Mouse (Mus musculus) neural tube, embryonic 15.5 days (tissue): ENCODE data around the gene Cyp4f39. TPM values are rescaled to one million over a fixed set of nuclear protein-coding genes. Genes with fewer than 3 reads are reported as not detected.
A peak's percentile ranks its signal among the peaks of the same experiment; 100 is the strongest.
"Not testable (repeated sequence)": the region's sequence is repeated elsewhere in the genome, so short reads cannot be mapped to it uniquely, and the experiment has no call there.

Experiments used
- ATAC-seq: fragments of 200-750 bp; cut with Nextera tagmentation; 2 replicates; pipeline ENCODE4 v1.8.0; 2017; ENCODE audit warnings: mild to moderate bottlenecking, moderate TSS enrichment, moderate library complexity; ENCODE audit not compliant: low FRiP score
- H3K27ac ChIP-seq: fragments of 300-500 bp; sonication (generic); replicated peaks from 2 replicates; pipeline ENCODE4 v1.5.1; 2015; ENCODE audit warnings: mild to moderate bottlenecking, inconsistent platforms
- H3K27me3 ChIP-seq: fragments of 300-500 bp; sonication (generic); replicated peaks from 2 replicates; pipeline ENCODE4 v1.6.1; 2015; ENCODE audit warnings: inconsistent platforms
- H3K36me3 ChIP-seq: fragments of 300-500 bp; sonication (generic); 2 replicates; pipeline ENCODE4 v1.6.1; 2015; ENCODE audit warnings: inconsistent platforms
- H3K4me1 ChIP-seq: fragments of 300-500 bp; sonication (generic); 2 replicates; pipeline ENCODE4 v1.6.1; 2015; ENCODE audit warnings: inconsistent platforms
- H3K4me2 ChIP-seq: fragments of 300-500 bp; sonication (generic); 2 replicates; pipeline ENCODE4 v1.6.1; 2015; ENCODE audit warnings: inconsistent platforms, mild to moderate bottlenecking, moderate library complexity
- H3K4me3 ChIP-seq: fragments of 300-500 bp; sonication (generic); replicated peaks from 2 replicates; pipeline ENCODE4 v1.5.1; 2015; ENCODE audit warnings: mild to moderate bottlenecking, inconsistent platforms
- H3K9ac ChIP-seq: fragments of 300-500 bp; sonication (generic); replicated peaks from 2 replicates; pipeline ENCODE4 v1.6.1; 2015; ENCODE audit warnings: mild to moderate bottlenecking, inconsistent platforms
- H3K9me3 ChIP-seq: fragments of 300-500 bp; sonication (generic); replicated peaks from 2 replicates; pipeline ENCODE4 v1.6.1; 2016; ENCODE audit warnings: inconsistent platforms
- WGBS: fragments of 180-500 bp; shearing (Covaris S2); methylation state at CpG from one replicate; pipeline ENCODE4 v1.1.7; 2015; ENCODE audit warnings: mixed read lengths; 5-methylcytosine and 5-hydroxymethylcytosine counted together
- polyA plus RNA-seq: library from polyadenylated mRNA; unstranded; fragments of >200 nt; fragmentation: Nextera tagmentation; extraction: Ambion mirVana; gene quantifications from 2 replicates; pipeline ENCODE4 v1.2.1, GENCODE M21; 2015

Cyp4f39 gene
- polyA plus RNA-seq, 1 experiment from 2014 or later = 0.74 TPM

DNA sequence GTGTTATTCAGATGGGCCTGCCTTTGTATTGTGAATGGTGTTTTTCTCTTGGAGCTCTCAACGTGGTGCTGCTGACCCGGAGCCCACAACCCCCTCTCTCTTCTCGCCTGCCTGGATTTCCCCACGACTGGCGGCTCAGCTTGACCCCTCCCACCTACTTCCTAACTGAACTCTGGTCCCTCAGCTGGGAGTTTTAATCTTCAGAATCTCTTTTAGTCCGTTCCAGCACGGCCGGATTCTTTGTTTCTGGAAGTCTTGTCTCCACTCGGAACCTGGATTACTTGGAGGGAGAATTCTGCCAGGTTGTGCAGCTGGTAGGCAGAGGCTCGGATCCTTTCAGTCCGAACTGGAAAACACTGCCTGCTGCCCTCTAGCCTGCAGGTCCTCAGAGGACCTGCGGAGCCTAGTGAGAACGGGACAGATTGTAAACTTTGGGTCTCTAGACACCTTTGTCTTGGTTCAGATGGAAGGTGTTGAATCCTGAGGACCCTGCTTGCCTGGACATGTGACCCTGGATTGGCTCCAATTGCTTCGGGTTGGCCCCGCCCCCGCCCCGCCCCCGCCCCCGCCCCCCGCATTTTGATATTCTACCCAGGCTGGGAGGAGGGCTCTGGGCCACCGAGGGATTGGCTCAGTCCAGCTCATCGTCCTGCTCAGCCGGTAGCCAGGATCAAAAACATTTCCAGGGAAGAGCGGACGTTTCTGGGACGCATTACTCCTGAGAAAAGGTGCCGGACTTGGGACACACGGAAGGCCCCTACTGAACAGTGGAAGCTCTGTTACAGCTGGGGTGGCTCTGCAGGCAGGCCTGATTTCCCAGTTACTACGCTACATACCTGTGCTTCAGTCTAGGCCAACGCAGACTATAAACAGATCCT lies 53.6 kb downstream of the Cyp4f39 start, which contains the start of gene Cyp4f17:
Gene Cyp4f17 (plus strand): TSS at position 200 of the 878 bp plus-strand sequence.
- peak within 1 kb of the TSS; percentile 58 for H3K9ac ChIP-seq
- peaks cover 11% of the 10 kb centered on the region; the same call in 1 of the 2 replicates for H3K36me3 ChIP-seq
- no peaks in the 10 kb centered on the region for H3K9me3 ChIP-seq
- H3K27ac ChIP-seq = peak within 1 kb of the TSS; percentile 75
- peak; percentile 92 for ATAC-seq
- peak within 1 kb of the TSS; percentile 74 for H3K4me2 ChIP-seq
- under 1% methylated on average over 28 of the region's 30 CpGs for WGBS
- H3K27me3 ChIP-seq = no peaks in the 10 kb centered on the region
- H3K4me1 ChIP-seq = peaks cover 22% of the 10 kb centered on the region
- H3K4me3 ChIP-seq = peak within 1 kb of the TSS; percentile 45

DNA sequence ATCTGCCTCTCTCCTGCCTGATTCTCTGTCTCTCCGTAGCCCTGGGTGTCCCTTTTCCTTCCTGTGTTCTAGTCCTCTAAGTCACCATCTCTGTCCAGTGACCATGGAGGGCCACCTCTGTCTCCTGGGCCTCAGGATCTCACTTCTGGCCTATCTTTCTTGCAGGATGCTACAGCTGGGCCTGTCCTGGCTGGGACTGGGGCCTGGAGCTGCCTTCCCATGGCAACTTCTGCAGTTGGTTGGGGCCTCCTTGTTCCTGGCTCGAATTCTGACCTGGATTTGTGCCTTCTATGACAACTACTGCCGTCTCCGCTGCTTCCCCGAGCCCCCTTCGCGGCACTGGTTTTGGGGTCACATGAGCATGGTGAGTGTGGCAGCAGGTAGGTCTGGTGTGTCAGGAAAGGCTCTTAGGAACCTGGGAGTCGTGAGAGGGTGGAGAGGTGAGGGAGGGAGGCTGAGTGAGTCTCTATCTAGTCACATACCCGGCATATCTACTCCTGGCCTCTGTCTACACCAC lies 54.3 kb downstream of the Cyp4f39 start:
- 44% methylated on average over 9 of the region's 9 CpGs for WGBS
- H3K36me3 ChIP-seq = peaks cover 11% of the 10 kb centered on the region; the same call in 1 of the 2 replicates
- no peaks in the 10 kb centered on the region for H3K9me3 ChIP-seq
- no peak; the same call in 1 of the 2 replicates for ATAC-seq
- H3K9ac ChIP-seq = peak overlapping the region; percentile 58
- peak overlapping the region; percentile 75 for H3K27ac ChIP-seq
- peak overlapping the region; percentile 74 for H3K4me2 ChIP-seq
- no peaks in the 10 kb centered on the region for H3K27me3 ChIP-seq
- H3K4me3 ChIP-seq = peak overlapping the region; percentile 45
- peaks cover 22% of the 10 kb centered on the region for H3K4me1 ChIP-seq

DNA sequence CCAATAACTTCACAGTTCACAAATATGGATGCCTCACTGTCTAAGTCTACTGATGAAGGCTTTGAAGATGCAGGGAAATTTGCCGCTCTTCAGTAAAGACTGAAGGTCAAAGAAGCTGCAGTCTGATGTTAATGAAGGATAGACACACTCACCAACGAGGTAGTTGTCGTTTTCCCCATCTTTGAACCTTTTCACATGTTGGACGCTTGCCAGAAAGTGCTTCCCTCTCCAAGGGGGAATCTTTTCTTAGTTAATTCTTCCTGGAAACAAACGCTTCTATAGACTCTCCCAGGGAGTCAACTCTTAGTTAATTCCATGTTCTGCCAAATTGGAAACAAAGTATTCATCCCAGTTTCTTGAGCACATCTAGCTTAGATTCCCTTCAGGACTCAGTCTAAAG lies 63.6 kb downstream of the Cyp4f39 start:
- ATAC-seq = no peak
- peaks cover 12% of the 10 kb centered on the region for H3K36me3 ChIP-seq
- no peak overlapping the region for H3K9ac ChIP-seq
- no peaks in the 10 kb centered on the region for H3K27me3 ChIP-seq
- no peak overlapping the region for H3K27ac ChIP-seq
- H3K4me2 ChIP-seq = no peak overlapping the region
- H3K9me3 ChIP-seq = no peaks in the 10 kb centered on the region
- 73% methylated on average over 5 of the region's 5 CpGs for WGBS
- H3K4me1 ChIP-seq = no peaks in the 10 kb centered on the region
- no peak overlapping the region for H3K4me3 ChIP-seq

DNA sequence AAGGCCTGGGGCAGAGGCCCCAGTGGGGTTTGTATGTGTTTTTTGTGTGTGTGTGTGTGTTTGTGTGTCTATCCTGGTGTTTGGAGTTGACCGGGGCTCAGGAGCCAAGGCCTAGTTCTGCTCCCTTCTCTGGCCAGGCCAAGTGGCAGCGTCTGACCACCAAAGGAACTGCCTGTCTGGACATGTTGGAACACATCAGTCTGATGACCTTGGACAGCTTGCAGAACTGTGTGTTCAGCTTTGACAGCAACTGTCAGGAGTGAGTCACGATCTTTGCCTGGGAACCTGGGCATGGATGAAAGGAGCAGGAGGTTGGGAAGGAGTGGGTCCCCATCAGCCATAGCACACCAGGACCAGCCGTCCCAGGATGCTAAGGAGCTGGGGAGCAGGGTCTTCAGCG lies 69.5 kb downstream of the Cyp4f39 start:
- peaks cover 38% of the 10 kb centered on the region for H3K36me3 ChIP-seq
- H3K4me1 ChIP-seq = no peaks in the 10 kb centered on the region
- 90% methylated on average over 5 of the region's 5 CpGs for WGBS
- H3K9me3 ChIP-seq = no peaks in the 10 kb centered on the region
- no peak overlapping the region for H3K4me3 ChIP-seq
- no peaks in the 10 kb centered on the region for H3K27me3 ChIP-seq
- no peak for ATAC-seq
- H3K4me2 ChIP-seq = no peak overlapping the region
- H3K9ac ChIP-seq = no peak overlapping the region
- H3K27ac ChIP-seq = no peak overlapping the region

DNA sequence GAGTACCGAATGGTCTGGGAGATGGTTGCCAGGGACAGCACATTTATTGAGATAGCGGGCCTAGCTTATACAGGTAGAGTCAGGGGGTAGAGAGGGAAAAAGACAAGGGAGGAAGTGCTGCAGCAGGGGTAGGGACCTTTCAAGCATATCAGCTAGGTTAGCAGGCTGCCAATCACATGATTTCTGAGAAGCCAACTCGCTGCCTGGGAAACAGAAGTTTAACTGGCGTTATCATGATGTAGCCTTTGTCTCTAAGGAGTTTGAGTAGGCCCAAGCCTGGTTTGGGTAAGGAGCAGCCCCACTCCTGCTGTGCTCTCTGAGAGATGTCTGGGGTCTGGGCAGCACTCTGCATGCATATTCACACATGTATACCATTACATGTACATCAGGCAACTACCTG lies 69.9 kb downstream of the Cyp4f39 start:
- 92% methylated on average over 4 of the region's 4 CpGs for WGBS
- no peak for ATAC-seq
- no peaks in the 10 kb centered on the region for H3K4me1 ChIP-seq
- H3K27ac ChIP-seq = no peak overlapping the region
- no peak overlapping the region for H3K9ac ChIP-seq
- H3K36me3 ChIP-seq = peaks cover 38% of the 10 kb centered on the region
- H3K27me3 ChIP-seq = no peaks in the 10 kb centered on the region
- H3K9me3 ChIP-seq = no peaks in the 10 kb centered on the region
- no peak overlapping the region for H3K4me2 ChIP-seq
- H3K4me3 ChIP-seq = no peak overlapping the region

DNA sequence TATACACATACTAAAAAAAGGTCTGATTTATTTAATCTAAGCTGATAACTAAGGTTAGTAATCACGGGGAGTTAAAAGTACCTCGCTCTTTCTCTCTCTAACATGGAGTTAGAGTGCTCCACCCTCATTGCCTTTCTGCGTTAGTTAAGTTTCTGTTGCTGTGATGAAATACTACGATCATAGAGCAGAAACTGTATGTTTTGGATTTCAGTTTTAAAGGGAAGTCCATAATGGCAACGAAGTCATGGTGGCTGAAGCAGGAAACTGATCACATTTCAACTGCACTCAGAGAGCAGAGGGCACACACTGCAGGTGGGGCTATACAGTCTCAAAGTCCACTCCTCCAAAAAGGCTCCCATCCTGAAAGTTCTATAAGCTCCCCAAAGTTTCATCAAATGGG lies 70.3 kb downstream of the Cyp4f39 start:
- no peak for ATAC-seq
- Histone ChIP-seq H3K27ac (no peak overlapping the region), H3K4me2 (no peak overlapping the region), H3K9me3 (no peaks in the 10 kb centered on the region), H3K4me1 (no peaks in the 10 kb centered on the region), H3K4me3 (no peak overlapping the region), H3K9ac (no peak overlapping the region), H3K36me3 (peaks cover 35% of the 10 kb centered on the region), H3K27me3 (no peaks in the 10 kb centered on the region)
- 89% methylated on average over 5 of the region's 5 CpGs for WGBS

DNA sequence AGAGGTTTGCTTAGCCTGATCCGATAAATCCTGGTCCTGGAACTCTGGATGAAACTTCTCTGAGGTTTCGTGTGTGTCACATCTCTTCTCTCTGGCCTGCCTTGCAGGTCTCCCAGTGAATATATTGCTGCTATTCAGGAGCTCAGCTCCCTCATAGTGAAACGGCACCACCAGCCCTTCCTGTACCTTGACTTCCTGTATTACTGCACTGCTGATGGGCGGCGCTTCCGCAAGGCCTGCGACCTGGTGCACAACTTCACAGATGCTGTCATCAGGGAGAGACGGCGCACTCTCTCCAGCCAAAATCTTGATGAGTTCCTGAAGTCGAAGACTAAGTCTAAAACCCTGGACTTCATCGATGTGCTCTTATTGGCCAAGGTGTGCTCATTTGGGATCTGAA lies 71.4 kb downstream of the Cyp4f39 start:
- Histone ChIP-seq H3K4me3 (no peak overlapping the region), H3K9ac (no peak overlapping the region), H3K27me3 (no peaks in the 10 kb centered on the region), H3K4me1 (0 out of 2 replicates have a peak, but pooled peaks cover 4% of the 10 kb centered on the region), H3K36me3 (peaks cover 29% of the 10 kb centered on the region), H3K9me3 (no peaks in the 10 kb centered on the region), H3K4me2 (no peak overlapping the region), H3K27ac (no peak overlapping the region)
- ATAC-seq = no peak
- WGBS = 93% methylated on average over 11 of the region's 11 CpGs

DNA sequence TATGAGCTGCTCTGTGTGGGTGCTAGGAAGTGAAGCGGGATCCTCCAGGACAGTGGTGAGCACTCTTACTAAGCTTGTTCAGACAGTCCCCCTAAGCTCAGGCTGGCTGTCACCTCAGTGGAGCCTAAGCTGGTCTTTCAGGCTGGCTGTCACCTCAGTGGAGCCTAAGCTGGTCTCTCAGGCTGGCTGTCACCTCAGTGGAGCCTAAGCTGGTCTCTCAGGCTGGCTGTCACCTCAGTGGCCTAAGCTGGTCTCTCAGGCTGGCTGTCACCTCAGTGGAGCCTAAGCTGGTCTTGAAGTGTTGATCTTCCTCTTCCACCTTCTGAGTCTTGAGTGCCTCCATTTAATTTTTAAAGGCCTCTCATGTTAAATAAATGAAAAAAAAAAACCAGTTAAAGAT lies 73.8 kb downstream of the Cyp4f39 start:
- not testable (repeated sequence) for H3K4me3 ChIP-seq, H3K4me1 ChIP-seq, ATAC-seq, H3K27me3 ChIP-seq, H3K9ac ChIP-seq, H3K9me3 ChIP-seq, H3K27ac ChIP-seq, H3K4me2 ChIP-seq
- H3K36me3 ChIP-seq = peaks cover 25% of the 10 kb centered on the region
- 88% methylated on average over 1 of the region's 1 CpGs for WGBS

DNA sequence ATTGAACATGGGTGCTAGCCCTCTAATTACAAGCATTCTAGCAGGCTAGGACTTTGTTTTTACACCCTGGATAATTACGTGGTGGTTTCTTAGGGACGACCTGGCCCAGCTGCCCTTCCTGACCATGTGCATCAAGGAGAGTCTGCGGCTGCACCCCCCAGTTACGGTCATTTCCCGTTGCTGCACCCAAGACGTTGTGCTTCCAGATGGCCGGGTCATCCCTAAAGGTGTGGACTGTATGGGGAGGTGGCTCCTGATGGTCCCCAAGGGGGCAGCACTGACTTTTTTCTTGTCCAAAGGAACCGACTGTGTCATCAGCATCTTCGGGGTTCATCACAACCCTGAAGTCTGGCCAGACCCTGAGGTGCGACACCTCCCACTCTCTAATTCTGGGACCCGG lies 75.2 kb downstream of the Cyp4f39 start:
- Histone ChIP-seq H3K27me3 (no peaks in the 10 kb centered on the region), H3K9me3 (no peaks in the 10 kb centered on the region), H3K4me3 (no peak overlapping the region), H3K9ac (no peak overlapping the region), H3K27ac (no peak overlapping the region), H3K4me2 (no peak overlapping the region), H3K4me1 (0 out of 2 replicates have a peak, but pooled peaks cover 4% of the 10 kb centered on the region), H3K36me3 (peaks cover 25% of the 10 kb centered on the region)
- ATAC-seq = no peak
- 86% methylated on average over 11 of the region's 11 CpGs for WGBS

DNA sequence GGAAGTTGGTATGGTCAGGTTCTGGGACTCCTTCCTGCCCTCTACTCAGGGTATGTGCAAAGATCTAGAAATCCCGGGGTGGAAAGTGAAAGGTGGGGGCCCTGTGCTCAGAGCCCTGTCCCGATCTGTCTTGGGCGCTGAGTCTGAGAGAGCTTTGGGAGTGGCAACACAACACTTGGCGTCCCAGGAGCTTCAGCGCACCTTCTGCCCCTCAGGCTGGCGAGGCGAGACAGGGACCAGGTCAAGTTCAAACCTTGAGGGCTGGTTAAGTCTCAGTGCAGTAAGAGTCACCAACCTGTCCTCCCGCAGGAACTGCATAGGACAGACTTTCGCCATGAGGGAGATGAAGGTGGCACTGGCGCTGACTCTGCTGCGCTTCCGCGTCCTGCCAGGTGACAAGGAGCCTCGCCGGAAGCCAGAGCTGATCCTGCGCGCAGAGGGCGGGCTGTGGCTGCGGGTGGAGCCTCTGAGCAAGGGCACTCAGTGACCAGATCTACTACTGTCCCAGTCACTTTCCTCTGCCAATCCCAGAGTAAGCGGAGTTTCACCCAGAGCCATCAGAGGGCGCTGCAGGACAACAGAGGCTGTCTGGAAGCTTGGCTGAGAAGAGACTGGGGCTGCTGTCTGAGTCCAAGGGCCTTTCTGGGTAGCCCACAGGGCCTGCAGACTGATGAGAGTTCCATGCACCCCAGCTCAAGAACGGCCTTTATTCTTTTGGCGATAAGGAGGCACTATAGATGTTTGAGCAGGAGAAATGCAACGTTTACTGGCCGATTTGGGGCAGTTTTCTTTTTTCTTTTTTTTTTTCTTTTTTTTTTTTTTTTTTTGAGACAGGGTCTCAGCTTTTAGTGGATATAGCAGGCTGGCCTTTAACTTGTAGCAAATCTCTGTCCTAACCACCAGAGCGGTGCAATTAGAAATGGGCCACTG lies 76.2 kb downstream of the Cyp4f39 start:
- Histone ChIP-seq H3K36me3 (peaks cover 18% of the 10 kb centered on the region), H3K9me3 (no peaks in the 10 kb centered on the region), H3K4me3 (peak overlapping the region; percentile 10; the same call in 1 of the 2 replicates), H3K27ac (no peak overlapping the region), H3K4me2 (peak overlapping the region; percentile 49), H3K27me3 (no peaks in the 10 kb centered on the region), H3K4me1 (0 out of 2 replicates have a peak, but pooled peaks cover 4% of the 10 kb centered on the region), H3K9ac (no peak overlapping the region)
- ATAC-seq = peak; percentile 59
- WGBS = 20% methylated on average over 26 of the region's 26 CpGs

DNA sequence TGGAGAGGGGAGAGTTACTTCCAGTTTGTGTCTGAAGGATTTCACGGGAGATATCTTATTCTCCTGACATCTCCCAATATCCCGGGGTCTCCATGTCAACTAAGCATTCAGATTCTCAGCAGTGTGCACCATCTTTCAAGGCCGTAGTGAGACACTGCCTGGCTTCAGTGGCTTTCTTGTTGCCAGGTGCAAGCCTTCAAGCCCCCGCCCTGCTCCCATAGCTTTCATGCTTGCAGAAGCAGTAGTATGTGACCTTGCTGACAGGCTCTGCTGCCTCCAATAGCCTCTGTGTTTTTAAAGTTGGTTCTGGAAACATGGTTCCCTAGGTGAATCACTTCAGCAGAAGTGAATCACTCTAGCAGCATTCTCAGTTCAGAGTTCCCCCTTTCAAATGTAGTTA lies 79.8 kb downstream of the Cyp4f39 start:
- not testable (repeated sequence) for H3K4me3 ChIP-seq, H3K9ac ChIP-seq, H3K27ac ChIP-seq, H3K9me3 ChIP-seq, H3K27me3 ChIP-seq, H3K4me2 ChIP-seq, ATAC-seq, H3K36me3 ChIP-seq
- WGBS = 40% methylated on average over 4 of the region's 4 CpGs
- H3K4me1 ChIP-seq = peaks cover 17% of the 10 kb centered on the region
